Mouse (Mus musculus): ENCODE data around the gene Myo1e. TPM values are rescaled to one million over a fixed set of nuclear protein-coding genes. Genes with fewer than 3 reads are reported as not detected.
A peak's percentile ranks its signal among the peaks of the same experiment; 100 is the strongest.

The Myo1e gene
- polyA plus RNA-seq, 1 experiment, result 15.4 TPM

DNA sequence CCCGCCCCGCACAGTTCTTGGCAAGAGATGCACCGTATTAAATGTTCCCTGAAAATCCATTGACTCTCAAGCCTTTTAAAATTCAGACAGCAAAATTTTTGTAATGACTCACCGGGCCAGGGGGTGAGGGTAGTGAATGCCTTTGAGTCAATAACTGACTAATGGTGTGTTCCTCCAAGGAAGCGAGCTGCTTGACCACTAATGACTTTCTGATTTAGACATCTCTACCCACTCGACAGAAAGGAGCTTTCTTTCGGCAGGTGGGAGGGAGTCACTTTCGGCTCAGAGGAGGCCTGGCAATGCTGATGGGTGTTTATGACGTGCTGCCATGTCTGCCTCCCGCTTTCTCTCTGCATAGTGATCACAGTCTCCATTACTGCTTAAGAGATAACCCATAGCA lies 83.6 kb downstream of the Myo1e start:
- Histone ChIP-seq H3K27ac (ENCODE audit: insufficient read depth, low read length) (no peak overlapping the region), H3K27me3 (ENCODE audit: control insufficient read depth, insufficient read depth, low read length) (no peaks in the 10 kb centered on the region), H3K4me1 (ENCODE audit: control insufficient read depth, insufficient read depth, insufficient read length) (no peaks in the 10 kb centered on the region), H3K4me3 (ENCODE audit: extremely low read depth, insufficient read depth, insufficient read length) (no peak overlapping the region), H3K36me3 (ENCODE audit: control insufficient read depth, insufficient read depth, low read length) (peaks cover 7% of the 10 kb centered on the region)
- DNase-seq (ENCODE audit: low read depth in 1 of 2, low spot score in 2 of 2), result no peak
- 91% methylated on average over 10 of the region's 10 CpGs for WGBS
- no peak for TF ChIP-seq POLR2A (IDR thresholded peaks at IDR 0.05; ENCODE audit: low read depth, low read length)
- no peak for TF ChIP-seq CTCF (IDR thresholded peaks at IDR 0.05; ENCODE audit: extremely low read depth, insufficient read depth, insufficient read length, insufficient replicate concordance)

DNA sequence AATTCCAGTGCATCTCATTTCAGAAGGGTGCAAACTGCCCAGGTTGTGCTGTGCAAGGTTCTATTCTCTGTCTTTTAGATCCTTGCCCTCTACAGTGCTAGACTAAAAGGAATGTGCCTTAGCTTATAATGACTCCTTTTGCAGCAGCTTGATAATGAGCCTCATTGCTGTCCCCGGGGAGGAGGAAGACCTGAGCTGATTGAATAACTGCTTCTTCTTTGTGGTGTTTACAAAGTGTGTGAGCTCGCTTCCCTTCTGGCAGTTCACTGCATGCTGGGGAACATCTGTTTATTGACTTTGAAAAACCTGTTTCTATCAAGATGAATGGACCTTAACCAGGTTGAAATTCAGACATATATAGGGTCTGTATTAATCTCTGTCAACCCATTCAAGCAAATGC lies 89.8 kb downstream of the Myo1e start:
- Histone ChIP-seq H3K4me3 (ENCODE audit: extremely low read depth, insufficient read depth, insufficient read length) (no peak overlapping the region), H3K4me1 (ENCODE audit: control insufficient read depth, insufficient read depth, insufficient read length) (0 out of 2 replicates have a peak, but pooled peaks cover 4% of the 10 kb centered on the region), H3K27ac (ENCODE audit: insufficient read depth, low read length) (no peak overlapping the region), H3K36me3 (ENCODE audit: control insufficient read depth, insufficient read depth, low read length) (peaks cover 7% of the 10 kb centered on the region; the same call in 1 of the 2 replicates), H3K27me3 (ENCODE audit: control insufficient read depth, insufficient read depth, low read length) (no peaks in the 10 kb centered on the region)
- no peak for DNase-seq (ENCODE audit: low read depth in 1 of 2, low spot score in 2 of 2)
- WGBS, result 24% methylated on average over 2 of the region's 2 CpGs
- TF ChIP-seq CTCF (IDR thresholded peaks at IDR 0.05; ENCODE audit: extremely low read depth, insufficient read depth, insufficient read length, insufficient replicate concordance), result no peak
- no peak for TF ChIP-seq POLR2A (IDR thresholded peaks at IDR 0.05; ENCODE audit: low read depth, low read length)

DNA sequence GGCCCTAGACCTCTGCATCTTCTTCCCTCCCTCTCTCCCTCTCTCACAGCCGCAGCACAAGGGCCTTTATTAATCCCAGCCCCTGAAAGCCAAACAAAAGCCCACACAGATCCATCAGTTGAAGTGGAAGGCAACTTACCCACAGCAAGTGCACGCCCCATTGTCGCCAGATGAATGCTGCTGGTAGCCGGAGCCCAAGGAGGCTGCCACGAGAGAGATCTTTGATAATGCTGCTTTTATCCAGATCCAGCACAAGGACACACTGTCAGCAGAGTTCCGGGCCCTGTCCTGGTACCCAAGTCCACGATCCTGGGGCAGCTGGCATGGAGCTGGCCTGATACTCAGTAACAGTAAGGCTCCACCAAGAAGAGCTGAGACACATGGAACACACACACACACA lies 91.1 kb downstream of the Myo1e start:
- WGBS, result 88% methylated on average over 7 of the region's 7 CpGs
- no peaks in the 10 kb centered on the region for H3K27me3 ChIP-seq (ENCODE audit: control insufficient read depth, insufficient read depth, low read length)
- H3K27ac ChIP-seq (ENCODE audit: insufficient read depth, low read length), result no peak overlapping the region
- no peak for TF ChIP-seq POLR2A (IDR thresholded peaks at IDR 0.05; ENCODE audit: low read depth, low read length)
- TF ChIP-seq CTCF (IDR thresholded peaks at IDR 0.05; ENCODE audit: extremely low read depth, insufficient read depth, insufficient read length, insufficient replicate concordance), result no peak
- no peak for DNase-seq (ENCODE audit: low read depth in 1 of 2, low spot score in 2 of 2)
- H3K4me3 ChIP-seq (ENCODE audit: extremely low read depth, insufficient read depth, insufficient read length), result no peak overlapping the region
- H3K4me1 ChIP-seq (ENCODE audit: control insufficient read depth, insufficient read depth, insufficient read length), result 0 out of 2 replicates have a peak, but pooled peaks cover 4% of the 10 kb centered on the region
- H3K36me3 ChIP-seq (ENCODE audit: control insufficient read depth, insufficient read depth, low read length), result peaks cover 6% of the 10 kb centered on the region

DNA sequence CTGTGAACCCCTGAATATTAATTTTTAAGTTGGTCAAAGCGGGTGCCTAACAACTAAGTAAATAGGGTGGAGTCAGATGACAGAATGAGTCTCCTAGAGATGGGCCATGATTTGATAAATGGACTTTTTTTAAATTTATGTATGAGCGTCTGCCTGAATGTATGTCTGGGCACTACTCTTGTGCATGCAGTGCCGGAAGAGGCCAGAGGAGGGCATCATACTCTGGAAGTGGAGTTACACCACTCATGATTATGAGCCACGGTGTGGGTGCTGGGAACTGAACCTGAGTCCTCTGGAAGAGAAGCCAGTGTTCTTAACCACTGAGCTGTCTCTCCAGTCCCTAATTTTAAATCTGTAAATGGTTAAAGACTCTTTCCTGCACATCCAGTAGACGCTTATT lies 93.6 kb downstream of the Myo1e start:
- no peak overlapping the region for H3K27ac ChIP-seq (ENCODE audit: insufficient read depth, low read length)
- 92% methylated on average over 5 of the region's 5 CpGs for WGBS
- H3K4me3 ChIP-seq (ENCODE audit: extremely low read depth, insufficient read depth, insufficient read length), result no peak overlapping the region
- H3K36me3 ChIP-seq (ENCODE audit: control insufficient read depth, insufficient read depth, low read length), result peaks cover 6% of the 10 kb centered on the region
- peaks cover 16% of the 10 kb centered on the region; the same call in 1 of the 2 replicates for H3K4me1 ChIP-seq (ENCODE audit: control insufficient read depth, insufficient read depth, insufficient read length)
- TF ChIP-seq CTCF (IDR thresholded peaks at IDR 0.05; ENCODE audit: extremely low read depth, insufficient read depth, insufficient read length, insufficient replicate concordance), result no peak
- TF ChIP-seq POLR2A (IDR thresholded peaks at IDR 0.05; ENCODE audit: low read depth, low read length), result no peak
- no peak for DNase-seq (ENCODE audit: low read depth in 1 of 2, low spot score in 2 of 2)
- H3K27me3 ChIP-seq (ENCODE audit: control insufficient read depth, insufficient read depth, low read length), result no peaks in the 10 kb centered on the region

DNA sequence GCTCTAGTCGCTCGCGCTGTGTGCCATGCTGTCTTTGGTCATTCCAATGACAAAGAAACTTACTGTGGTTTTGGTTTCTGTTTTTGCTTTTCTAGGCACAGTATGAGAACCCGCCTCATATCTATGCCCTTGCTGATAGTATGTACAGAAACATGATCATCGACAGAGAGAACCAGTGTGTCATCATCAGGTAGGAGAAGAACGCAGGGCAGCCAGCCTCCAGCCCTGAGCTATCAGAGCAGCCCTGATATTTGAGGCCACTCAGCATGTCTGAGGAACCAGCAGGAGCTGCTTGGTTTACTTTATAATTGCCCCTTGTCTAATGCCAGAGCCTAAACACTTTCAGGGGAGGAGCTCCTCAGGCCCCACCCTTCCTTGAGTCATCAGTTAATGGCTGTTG lies 94.4 kb downstream of the Myo1e start:
- WGBS, result 95% methylated on average over 6 of the region's 6 CpGs
- Histone ChIP-seq H3K4me1 (ENCODE audit: control insufficient read depth, insufficient read depth, insufficient read length) (peaks cover 23% of the 10 kb centered on the region; the same call in 1 of the 2 replicates), H3K36me3 (ENCODE audit: control insufficient read depth, insufficient read depth, low read length) (peaks cover 7% of the 10 kb centered on the region), H3K27ac (ENCODE audit: insufficient read depth, low read length) (no peak overlapping the region), H3K4me3 (ENCODE audit: extremely low read depth, insufficient read depth, insufficient read length) (no peak overlapping the region), H3K27me3 (ENCODE audit: control insufficient read depth, insufficient read depth, low read length) (no peaks in the 10 kb centered on the region)
- no peak for TF ChIP-seq POLR2A (IDR thresholded peaks at IDR 0.05; ENCODE audit: low read depth, low read length)
- no peak for TF ChIP-seq CTCF (IDR thresholded peaks at IDR 0.05; ENCODE audit: extremely low read depth, insufficient read depth, insufficient read length, insufficient replicate concordance)
- no peak for DNase-seq (ENCODE audit: low read depth in 1 of 2, low spot score in 2 of 2)

DNA sequence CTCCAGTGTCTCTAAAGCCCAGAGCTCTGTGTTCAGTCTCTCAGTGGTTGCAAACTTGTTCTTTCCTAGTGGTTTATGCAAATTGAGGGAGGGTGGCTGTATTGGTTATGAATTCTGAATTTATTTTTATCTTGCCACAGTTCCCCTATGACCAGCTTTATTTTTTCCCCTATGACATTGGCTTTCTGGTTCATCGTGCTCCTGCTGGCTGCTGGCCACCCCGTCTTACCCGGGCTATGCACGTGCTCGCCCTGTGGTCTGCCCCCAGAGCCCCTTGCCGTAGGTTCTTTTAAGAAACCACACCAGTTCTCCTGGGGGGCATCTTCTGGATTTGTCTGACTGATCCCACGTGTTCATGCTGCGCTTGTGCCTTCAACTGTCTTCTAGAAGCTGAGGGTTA lies 97.8 kb downstream of the Myo1e start:
- Histone ChIP-seq H3K36me3 (ENCODE audit: control insufficient read depth, insufficient read depth, low read length) (peaks cover 9% of the 10 kb centered on the region), H3K27me3 (ENCODE audit: control insufficient read depth, insufficient read depth, low read length) (no peaks in the 10 kb centered on the region), H3K4me1 (ENCODE audit: control insufficient read depth, insufficient read depth, insufficient read length) (peaks cover 28% of the 10 kb centered on the region; the same call in 1 of the 2 replicates), H3K4me3 (ENCODE audit: extremely low read depth, insufficient read depth, insufficient read length) (no peak overlapping the region), H3K27ac (ENCODE audit: insufficient read depth, low read length) (peak overlapping the region; percentile 52)
- whole genome bisulfite sequencing, result 18% methylated on average over 8 of the region's 8 CpGs
- DNase-seq (ENCODE audit: low read depth in 1 of 2, low spot score in 2 of 2), result peak; percentile 52 to 57
- TF ChIP-seq CTCF (IDR thresholded peaks at IDR 0.05; ENCODE audit: extremely low read depth, insufficient read depth, insufficient read length, insufficient replicate concordance), result no peak
- no peak for TF ChIP-seq POLR2A (IDR thresholded peaks at IDR 0.05; ENCODE audit: low read depth, low read length)

DNA sequence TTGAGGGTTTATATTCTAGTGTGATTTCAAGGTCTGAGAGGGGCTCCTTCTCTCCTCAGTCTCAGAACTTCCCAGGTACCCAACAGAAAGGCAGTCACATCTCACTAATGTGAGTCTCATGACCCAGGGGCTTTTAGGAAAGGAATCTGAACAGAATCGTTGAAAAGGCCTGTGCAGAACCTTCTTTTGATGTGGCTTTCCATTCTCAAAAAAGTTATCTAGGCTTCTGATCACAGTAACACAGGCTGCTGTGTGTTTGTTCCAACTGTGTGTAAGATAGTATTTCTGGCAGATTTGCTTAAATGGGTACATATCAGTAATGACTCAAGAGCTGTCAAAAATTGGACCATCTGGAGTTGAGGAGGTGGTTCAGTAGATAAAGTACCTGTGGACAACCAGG lies 102.9 kb downstream of the Myo1e start:
- DNase-seq (ENCODE audit: low read depth in 1 of 2, low spot score in 2 of 2), result no peak
- H3K27me3 ChIP-seq (ENCODE audit: control insufficient read depth, insufficient read depth, low read length), result no peaks in the 10 kb centered on the region
- H3K4me1 ChIP-seq (ENCODE audit: control insufficient read depth, insufficient read depth, insufficient read length), result peaks cover 21% of the 10 kb centered on the region; the same call in 1 of the 2 replicates
- WGBS, result 14% methylated on average over 1 of the region's 1 CpGs
- H3K4me3 ChIP-seq (ENCODE audit: extremely low read depth, insufficient read depth, insufficient read length), result no peak overlapping the region
- no peak overlapping the region for H3K27ac ChIP-seq (ENCODE audit: insufficient read depth, low read length)
- TF ChIP-seq POLR2A (IDR thresholded peaks at IDR 0.05; ENCODE audit: low read depth, low read length) (no peak), CTCF (IDR thresholded peaks at IDR 0.05; ENCODE audit: extremely low read depth, insufficient read depth, insufficient read length, insufficient replicate concordance) (no peak)
- peaks cover 13% of the 10 kb centered on the region; the same call in 1 of the 2 replicates for H3K36me3 ChIP-seq (ENCODE audit: control insufficient read depth, insufficient read depth, low read length)

All from spleen, adult 2 months (tissue).